Mouse (Mus musculus) T-cell, adult 66 days (primary cell): ENCODE results near the gene Zfp444. TPM values are rescaled to one million over a fixed set of nuclear protein-coding genes. Genes with fewer than 3 reads are reported as not detected.

Source experiments
- total RNA-seq, 2 experiments: library from RNA; stranded (reverse); gene quantifications; 3 replicates in 1 of 2; 4 replicates in 1 of 2; pipeline ENCODE4 v1.2.4; 2023

The Zfp444 gene
- 10 to 100 TPM; 29.4 to 32.8 TPM for total RNA-seq

DNA sequence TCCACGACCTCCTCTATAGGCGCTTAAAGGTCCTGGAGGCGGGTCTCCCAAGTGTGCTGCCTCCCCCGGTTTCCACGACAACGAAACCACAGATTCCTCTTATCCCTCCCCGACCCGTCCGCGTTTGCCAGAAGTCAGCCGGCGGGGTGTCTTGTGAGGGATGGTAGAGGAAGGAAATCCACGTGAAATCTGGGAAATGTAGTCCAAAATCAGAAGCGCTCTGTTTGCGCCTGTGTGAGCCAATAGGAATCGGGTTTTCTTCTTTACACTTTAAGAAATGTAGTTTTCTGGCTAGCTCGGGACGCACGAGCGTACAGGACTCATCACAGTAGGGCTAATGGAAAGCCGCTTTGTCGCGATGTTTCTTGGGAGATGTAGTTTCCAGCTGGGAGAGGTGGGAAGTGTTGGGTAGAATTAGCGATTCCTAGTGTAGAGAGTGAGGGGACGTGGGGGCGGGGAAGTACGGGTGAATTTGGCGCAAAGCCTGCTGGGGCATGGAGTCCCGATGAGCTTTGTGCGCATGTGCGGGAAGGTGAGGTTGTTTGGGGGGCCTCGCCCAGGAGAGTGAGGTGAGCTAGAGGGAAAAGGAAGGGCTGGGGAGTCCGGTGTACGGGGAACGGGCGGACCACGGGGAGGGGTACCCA is at the start of gene Zfp444:
Gene Zfp444, plus strand, starts transcription at position 221 of the 644 bp plus-strand sequence.

GRCm38 (mm10) chr7:6155901-6156411 is 16.1 kb upstream of the Zfp444 start, which contains the start of gene Zfp787:
Gene Zfp787 (minus strand): TSS chr7:6155997.

DNA sequence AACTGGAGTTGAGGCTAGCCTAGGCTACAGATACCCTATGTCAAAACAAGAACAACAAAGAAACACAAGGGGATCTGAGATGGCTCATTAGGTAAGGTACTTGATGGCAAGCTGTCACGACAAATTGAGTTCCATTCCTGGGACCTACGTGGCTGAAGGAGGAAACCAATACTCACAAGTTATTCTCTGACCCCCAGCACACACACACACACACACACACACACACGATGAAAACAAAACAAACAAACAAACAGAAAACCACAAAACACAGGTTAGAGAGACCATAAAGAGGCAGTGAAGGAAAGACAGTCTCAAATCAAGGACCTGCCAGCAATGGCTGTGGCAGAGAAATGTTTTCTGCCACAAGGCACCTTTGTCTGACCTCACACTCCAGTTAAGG is 24.8 kb downstream of the Zfp444 start, which contains the start of gene Galp:
Gene Galp, plus strand, starts transcription at position 301 of the 400 bp plus-strand sequence.

DNA sequence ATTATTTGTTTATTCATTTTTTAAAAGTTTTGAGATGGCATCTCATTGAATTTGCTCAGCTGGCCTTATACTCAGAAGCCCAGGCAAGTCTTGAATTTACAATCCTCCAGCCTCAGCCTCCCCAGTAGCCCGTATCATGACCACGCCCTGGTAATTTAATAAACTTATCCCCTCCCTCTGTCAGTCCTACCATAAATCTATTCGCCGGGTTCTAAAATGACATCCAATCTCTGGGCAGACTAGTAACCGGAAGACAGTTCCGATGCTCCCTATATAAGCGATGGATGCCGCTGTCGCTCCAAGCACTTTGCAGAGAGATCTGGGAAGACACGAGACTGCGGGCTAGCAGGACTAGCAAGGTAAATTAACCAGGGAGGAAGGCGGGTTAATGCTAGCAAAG is 50.0 kb downstream of the Zfp444 start, which contains the start of gene Zscan5b:
Gene Zscan5b, plus strand, starts transcription at position 301 of the 400 bp plus-strand sequence.

Other genes starting within 250 kb of the Zfp444 start
- gene Vmn1r65, start 161.2 kb upstream of the Zfp444 start, total RNA-seq: not detected
- not detected for gene Nlrp4c, start 127.1 kb upstream of the Zfp444 start, total RNA-seq
- gene Zfp787, start 16.2 kb upstream of the Zfp444 start, total RNA-seq: 10 to 100 TPM; 26.3 to 35.3 TPM
- not detected for gene Galp, start 24.9 kb downstream of the Zfp444 start, total RNA-seq
- not detected for gene Zscan5b, start 50.1 kb downstream of the Zfp444 start, total RNA-seq
- gene Epp13, start 80.5 kb downstream of the Zfp444 start, total RNA-seq: not detected
- 1 to 10 TPM; 6.7 TPM for gene Zfp667, start 114.4 kb downstream of the Zfp444 start, total RNA-seq
- 1 to 10 TPM; 2.0 to 2.7 TPM for gene Zfp583, start 159.1 kb downstream of the Zfp444 start, total RNA-seq
- gene Gm3854, start 171.5 kb downstream of the Zfp444 start, total RNA-seq: under 1 TPM; 0.50 to 0.55 TPM
- gene Zfp78, start 191.1 kb downstream of the Zfp444 start, total RNA-seq: 1 to 10 TPM; 2.2 to 3.1 TPM
- gene Zfp28, start 211.1 kb downstream of the Zfp444 start, total RNA-seq: 1 to 10 TPM; 5.5 to 7.0 TPM
- not detected for gene Smim17, start 226.5 kb downstream of the Zfp444 start, total RNA-seq
- gene Gm20715, start 238.1 kb downstream of the Zfp444 start, total RNA-seq: under 1 TPM; 0.15 to 0.18 TPM